Mouse (Mus musculus) spleen, postnatal 36 days (tissue): ENCODE results near the gene Rcan2.

Experiments used
- DNase-seq, 2 experiments: peaks; one replicate each; pipeline ENCODE4 v3.0.0; 2022; ENCODE audit warnings: low spot score in 2 of 2, mixed read lengths in 1 of 2

The Rcan2 gene

DNA sequence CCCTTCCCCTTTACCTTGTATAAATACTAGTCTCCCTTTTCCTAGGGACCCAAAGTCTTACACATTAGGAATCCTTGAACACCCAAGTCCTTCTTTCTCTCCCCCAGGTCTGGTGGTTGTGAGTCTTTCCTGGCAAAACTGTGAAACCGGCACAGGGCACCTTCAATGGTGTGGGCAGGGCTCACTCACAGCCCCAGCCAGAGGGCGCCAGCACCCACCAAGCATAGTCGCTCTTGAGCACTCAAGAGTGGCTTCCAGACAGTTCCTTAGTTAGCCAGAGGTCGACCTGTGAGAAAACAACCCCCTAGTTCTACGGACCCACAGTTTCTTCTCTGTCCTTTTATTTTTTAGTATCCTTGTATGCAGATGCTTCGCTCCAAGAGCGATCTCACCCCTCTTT, at the start of gene Rcan2:
Gene Rcan2, plus strand, starts transcription at position 275 of the 400 bp plus-strand sequence.
- DNase-seq = peak; percentile 12 to 23

GRCm38 (mm10) chr17:43752811-43753210, 48.3 kb upstream of the Rcan2 start:
- DNase-seq = no peak

- DNase-seq = no peak
These were observed 46.5 kb upstream of the Rcan2 start for GRCm38 (mm10) chr17:43754687-43755086.

GRCm38 (mm10) chr17:43758607-43759259, 42.4 kb upstream of the Rcan2 start:
- DNase-seq = no peak

DNA sequence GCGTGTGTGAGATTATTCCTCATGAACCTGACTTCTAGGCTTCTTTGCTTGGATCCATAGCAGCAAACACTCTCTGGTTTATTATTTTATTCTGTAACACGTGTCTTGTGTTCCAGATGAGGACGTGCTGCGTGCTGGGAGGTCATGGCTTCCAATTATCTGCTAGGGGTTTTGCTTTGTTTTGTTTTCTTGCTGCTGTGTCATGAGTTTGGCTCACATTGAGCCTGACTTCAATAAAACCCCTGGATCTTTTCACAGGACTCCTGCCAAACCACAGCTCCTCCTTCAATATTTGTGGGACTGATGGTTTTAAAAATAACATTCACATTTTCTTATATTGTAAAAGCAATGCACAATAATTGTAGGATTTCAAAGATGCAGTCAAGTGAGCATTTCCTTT, 16.6 kb upstream of the Rcan2 start:
- no peak for DNase-seq

GRCm38 (mm10) chr17:43788222-43788621, 12.9 kb upstream of the Rcan2 start:
- no peak for DNase-seq

- no peak for DNase-seq
These were observed 11.8 kb upstream of the Rcan2 start for GRCm38 (mm10) chr17:43789376-43789775.

DNA sequence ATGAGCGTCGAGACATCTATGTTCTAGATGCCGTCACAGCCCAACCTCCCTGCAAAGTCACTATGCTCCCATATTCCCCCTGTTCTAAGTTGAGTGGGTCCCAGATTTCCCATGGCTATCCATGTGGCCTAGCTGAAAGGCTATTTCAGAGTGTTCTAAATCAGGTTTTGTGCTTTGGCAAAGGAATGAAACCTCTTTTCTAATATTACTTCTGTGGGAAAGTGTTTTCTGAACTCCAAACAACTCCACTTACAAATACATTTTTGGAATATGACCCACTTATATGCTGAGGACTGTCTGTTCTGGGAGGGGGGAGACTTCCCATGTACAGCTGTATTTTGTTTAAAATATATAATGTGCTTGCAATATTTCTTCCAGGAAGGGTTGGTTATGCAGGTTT, 9.4 kb upstream of the Rcan2 start:
- no peak for DNase-seq

- DNase-seq = peak in 1 of 2 experiments; percentile 5
These were observed 6.3 kb upstream of the Rcan2 start for GRCm38 (mm10) chr17:43794731-43795280.

DNA sequence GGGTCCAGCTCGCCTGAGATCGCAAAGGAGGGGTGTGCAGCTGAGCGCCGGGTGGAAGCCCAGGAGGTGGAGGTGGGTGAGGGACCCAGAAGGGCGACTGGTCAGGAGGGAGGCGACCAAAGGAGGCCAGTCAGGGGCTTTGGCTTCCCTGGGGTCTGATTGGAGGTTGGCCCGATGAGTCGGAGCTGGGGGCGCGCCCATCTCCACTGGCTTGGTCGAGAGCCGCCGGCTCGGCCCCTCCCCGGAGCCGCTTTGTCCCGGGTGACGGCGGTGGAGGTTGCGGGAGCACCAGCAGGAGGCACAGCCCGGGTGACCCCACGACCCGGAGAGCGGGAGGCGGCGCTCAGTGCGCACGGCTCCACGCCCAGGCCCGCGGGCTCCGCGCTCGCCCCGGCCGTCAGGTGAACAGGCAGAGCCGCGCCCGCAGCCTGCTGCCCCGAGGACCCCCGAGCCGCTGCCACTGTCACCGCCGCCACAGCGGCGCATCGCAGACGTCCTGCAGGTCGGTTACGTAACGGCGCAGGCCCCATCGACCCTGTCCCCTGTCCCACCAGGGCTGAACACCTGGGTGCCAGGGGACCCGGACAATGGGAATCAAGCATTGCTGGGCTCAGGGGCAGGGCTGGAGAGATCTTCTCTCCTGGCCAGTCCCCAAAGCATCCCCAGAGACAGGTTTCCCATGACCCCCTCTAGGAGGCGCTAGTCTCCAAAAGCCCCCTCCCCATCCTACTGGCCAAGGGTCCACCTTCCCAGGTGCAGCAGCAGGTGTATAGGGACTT, 633 bp downstream of the Rcan2 start:
- DNase-seq = no peak

DNA sequence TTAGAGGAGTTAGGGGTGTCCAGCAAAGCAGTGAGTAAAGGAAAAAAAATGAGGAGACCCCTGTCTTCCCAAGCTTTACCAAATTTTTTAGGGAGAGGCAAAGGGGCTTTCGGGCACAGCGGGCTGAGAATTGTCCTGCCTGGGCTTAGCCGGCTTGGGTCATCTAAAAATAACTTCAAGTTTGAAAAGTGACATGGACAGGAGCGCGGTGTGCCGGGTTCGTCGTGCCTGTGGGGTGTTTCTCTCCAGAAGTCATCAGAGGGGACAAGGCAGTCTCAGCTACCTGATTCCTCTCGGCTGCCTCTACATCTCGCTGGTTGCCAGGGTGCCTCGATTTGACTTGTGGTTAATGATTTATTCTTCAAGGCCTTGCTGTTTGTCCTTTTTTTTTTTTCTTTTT, 1.3 kb downstream of the Rcan2 start:
- DNase-seq = no peak

- no peak for DNase-seq
These were observed 2.0 kb downstream of the Rcan2 start for GRCm38 (mm10) chr17:43803111-43803510.

GRCm38 (mm10) chr17:43803764-43804163, 2.6 kb downstream of the Rcan2 start:
- DNase-seq = no peak

DNA sequence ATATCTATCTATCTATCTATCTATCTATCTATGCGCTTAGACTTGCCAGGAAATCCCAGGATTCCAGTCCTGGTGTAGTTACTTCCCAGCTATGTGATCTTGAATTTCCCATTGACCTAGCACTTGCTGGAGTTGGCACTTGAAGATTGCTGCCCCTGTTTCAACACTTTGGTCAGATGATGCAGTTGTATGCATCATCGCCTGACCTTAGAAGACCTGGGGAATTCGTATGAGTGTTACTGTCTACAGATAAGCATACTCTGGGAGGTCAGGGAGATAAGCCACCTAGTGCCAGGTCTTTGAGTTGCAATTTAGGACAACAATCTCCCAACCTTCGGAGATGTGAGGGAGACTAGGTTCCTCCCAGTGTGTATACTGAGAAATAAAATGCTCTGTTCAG, 5.7 kb downstream of the Rcan2 start:
- DNase-seq = no peak

GRCm38 (mm10) chr17:43811453-43811852, 10.3 kb downstream of the Rcan2 start:
- DNase-seq = no peak

DNA sequence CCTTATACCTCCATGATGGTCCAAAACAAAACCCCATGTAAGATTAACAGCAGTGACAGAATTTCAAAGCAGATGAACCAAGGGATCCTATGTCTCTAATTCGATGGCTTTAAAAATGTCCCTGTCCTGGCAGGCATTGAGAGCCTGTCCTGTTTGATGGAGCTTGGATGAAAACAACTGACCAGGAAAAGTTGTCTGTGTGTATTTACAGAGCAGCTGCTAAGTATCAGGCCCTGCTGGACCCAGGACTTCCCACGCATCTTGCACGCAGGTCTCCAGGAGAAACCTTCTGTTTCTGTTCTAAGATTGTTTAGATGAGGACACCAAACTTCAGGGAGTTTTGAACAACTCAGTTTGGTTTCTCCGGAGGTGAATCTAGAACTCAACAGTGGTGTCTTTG, 14.2 kb downstream of the Rcan2 start:
- DNase-seq = no peak

- DNase-seq = no peak
These were observed 15.3 kb downstream of the Rcan2 start for GRCm38 (mm10) chr17:43816480-43816879.

- no peak for DNase-seq
These were observed 16.0 kb downstream of the Rcan2 start for GRCm38 (mm10) chr17:43817171-43817570.

- DNase-seq = no peak
These were observed 17.2 kb downstream of the Rcan2 start for GRCm38 (mm10) chr17:43818390-43818789.

DNA sequence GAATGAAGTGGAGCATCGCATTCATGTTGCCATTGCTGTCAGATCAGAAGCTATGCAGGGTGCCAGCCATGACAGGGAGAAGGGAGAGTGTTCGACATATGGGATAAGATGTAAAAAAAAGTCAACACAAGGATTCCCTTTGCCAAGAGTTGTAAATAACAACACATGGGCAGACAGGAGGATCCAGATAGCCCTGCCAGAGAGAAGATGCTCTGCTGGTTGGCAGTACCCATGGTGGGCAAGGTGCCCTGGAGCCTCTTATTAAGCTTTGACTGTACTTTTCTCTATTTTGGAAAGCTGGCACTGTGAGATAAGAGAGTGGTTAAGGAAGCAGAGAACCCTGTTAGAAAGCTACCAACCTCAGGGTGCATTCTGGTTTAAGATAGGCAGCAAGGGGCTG, 19.8 kb downstream of the Rcan2 start:
- no peak for DNase-seq

GRCm38 (mm10) chr17:43822207-43822606, 21.1 kb downstream of the Rcan2 start:
- DNase-seq = no peak

DNA sequence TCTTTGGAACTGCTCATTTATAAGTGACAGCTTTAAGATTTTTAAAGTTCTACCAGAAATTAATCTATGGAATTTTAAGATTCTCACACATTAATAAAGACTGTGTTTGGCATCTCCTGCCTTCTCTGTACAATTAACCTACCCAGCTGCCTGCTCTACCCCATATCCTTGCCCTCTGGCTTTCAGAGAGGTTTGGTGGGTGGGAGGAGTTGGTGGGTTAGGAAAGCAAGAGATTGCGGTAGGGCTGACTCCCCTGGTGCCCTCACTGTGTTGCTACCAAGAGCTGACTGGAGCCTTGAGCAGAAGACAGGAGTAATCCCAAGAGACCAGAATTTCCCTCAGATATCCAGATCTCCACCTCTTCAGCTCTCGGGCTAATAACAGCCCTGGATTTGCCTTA, 21.5 kb downstream of the Rcan2 start:
- no peak for DNase-seq

- DNase-seq = no peak
These were observed 23.7 kb downstream of the Rcan2 start for GRCm38 (mm10) chr17:43824781-43825410.
